Mouse (Mus musculus): ENCODE results near the gene Prickle2.

The Prickle2 gene

GRCm38 (mm10) chr6:92542402-92543101 lies 163.4 kb downstream of the Prickle2 start:
- in situ Hi-C loops (cut with MboI; ENCODE audit: low pct_unique_long_range_greater_than_20kb in 1 of 2, low sequenced_read_pairs in 2 of 2, unreplicated experiment in 1 of 2): no loop called here

DNA sequence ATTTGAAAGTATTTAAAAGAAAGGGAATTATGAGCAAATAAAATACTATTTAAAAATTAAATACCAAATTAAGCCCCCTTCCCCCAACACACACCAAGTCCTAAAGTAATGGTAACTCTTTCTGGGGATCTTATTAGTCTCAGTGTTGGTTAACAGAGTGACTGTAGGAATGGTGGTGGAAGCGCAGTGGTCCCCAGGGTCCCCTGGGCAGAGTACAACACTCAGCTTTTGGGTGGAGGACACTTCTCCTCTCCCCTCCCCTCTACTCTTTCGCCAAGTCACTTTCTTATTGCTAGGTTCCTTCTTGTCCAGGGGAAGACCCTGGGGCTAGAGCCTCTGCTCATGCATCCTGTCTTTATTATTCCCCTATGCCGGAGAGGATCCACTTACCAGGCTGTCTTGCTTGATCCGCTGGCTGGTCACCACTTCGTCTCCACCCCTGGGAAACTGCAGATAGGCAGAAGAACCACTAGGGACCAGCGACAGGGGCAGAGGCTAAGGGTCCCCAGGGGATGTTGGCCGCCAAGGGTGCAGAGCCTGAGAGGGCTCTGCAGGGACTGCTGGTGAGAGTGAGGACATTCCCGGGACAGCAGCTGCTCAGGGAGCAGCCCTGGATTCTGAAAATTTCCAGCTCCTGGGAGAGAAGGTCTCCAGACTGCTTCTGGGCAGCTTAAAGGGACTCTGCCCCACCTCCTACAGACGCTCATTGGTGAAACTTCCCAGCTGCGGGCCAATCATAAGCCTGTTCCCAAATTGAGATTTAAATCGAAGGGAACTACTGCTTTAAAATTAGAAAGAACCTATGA lies 171.5 kb downstream of the Prickle2 start:
- in situ Hi-C loops (cut with MboI; ENCODE audit: low pct_unique_long_range_greater_than_20kb in 1 of 2, low sequenced_read_pairs in 2 of 2, unreplicated experiment in 1 of 2): no loop called here

- in situ Hi-C loops (cut with MboI; ENCODE audit: low pct_unique_long_range_greater_than_20kb in 1 of 2, low sequenced_read_pairs in 2 of 2, unreplicated experiment in 1 of 2): no loop called here
These were observed 172.5 kb downstream of the Prickle2 start for GRCm38 (mm10) chr6:92533306-92534063.

- in situ Hi-C loops (cut with MboI; ENCODE audit: low pct_unique_long_range_greater_than_20kb in 1 of 2, low sequenced_read_pairs in 2 of 2, unreplicated experiment in 1 of 2): no loop called here
These were observed 173.1 kb downstream of the Prickle2 start for GRCm38 (mm10) chr6:92532896-92533295.

- in situ Hi-C loops (cut with MboI; ENCODE audit: low pct_unique_long_range_greater_than_20kb in 1 of 2, low sequenced_read_pairs in 2 of 2, unreplicated experiment in 1 of 2): no loop called here
These were observed 173.6 kb downstream of the Prickle2 start for GRCm38 (mm10) chr6:92532331-92532730.

- in situ Hi-C loops (cut with MboI; ENCODE audit: low pct_unique_long_range_greater_than_20kb in 1 of 2, low sequenced_read_pairs in 2 of 2, unreplicated experiment in 1 of 2): no loop called here
These were observed 179.7 kb downstream of the Prickle2 start for GRCm38 (mm10) chr6:92526212-92526611.

GRCm38 (mm10) chr6:92525646-92526045 lies 180.3 kb downstream of the Prickle2 start:
- in situ Hi-C loops (cut with MboI; ENCODE audit: low pct_unique_long_range_greater_than_20kb in 1 of 2, low sequenced_read_pairs in 2 of 2, unreplicated experiment in 1 of 2): no loop called here

- in situ Hi-C loops (cut with MboI; ENCODE audit: low pct_unique_long_range_greater_than_20kb in 1 of 2, low sequenced_read_pairs in 2 of 2, unreplicated experiment in 1 of 2): no loop called here
These were observed 184.4 kb downstream of the Prickle2 start for GRCm38 (mm10) chr6:92521526-92522075.

DNA sequence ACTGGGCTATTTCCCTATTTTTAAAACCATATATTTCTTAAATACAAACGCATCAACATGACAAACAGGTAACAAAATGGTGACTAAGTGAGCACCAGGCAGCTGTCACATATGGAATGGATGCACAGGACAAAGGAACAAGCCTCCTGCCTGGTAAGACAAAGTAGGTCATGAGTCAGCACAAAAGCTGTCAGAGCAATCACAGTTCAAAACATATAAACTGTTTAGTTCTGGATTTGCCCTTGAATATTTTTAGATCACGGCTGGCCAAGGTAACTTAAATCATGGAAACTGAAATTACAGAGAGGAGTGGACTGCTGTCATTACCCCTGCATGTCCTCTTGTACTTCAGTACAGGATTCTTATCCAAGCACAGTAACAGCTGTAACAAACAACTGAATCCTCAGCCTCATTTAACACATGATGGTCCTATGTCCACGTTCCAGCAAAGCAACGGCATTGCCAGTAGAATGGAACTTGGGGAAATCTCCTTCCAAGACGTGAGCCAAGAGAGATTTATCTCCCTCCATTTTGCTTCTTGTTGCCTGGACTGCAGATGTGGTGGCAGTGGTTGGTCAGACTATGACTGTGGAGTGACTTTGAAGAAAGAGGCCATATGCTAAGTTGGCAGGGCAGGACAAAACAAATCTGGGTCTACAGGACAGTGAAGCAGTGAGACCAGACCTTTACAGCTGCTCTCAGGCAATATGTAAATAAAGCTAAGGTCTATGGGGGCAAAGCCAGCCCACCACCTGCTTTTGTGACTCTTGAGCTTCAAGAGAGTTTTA lies 185.7 kb downstream of the Prickle2 start:
- in situ Hi-C loops (cut with MboI; ENCODE audit: low pct_unique_long_range_greater_than_20kb in 1 of 2, low sequenced_read_pairs in 2 of 2, unreplicated experiment in 1 of 2): no loop called here

GRCm38 (mm10) chr6:92518438-92518968 lies 187.5 kb downstream of the Prickle2 start:
- in situ Hi-C loops (cut with MboI; ENCODE audit: low pct_unique_long_range_greater_than_20kb in 1 of 2, low sequenced_read_pairs in 2 of 2, unreplicated experiment in 1 of 2): no loop called here

- in situ Hi-C loops (cut with MboI; ENCODE audit: low pct_unique_long_range_greater_than_20kb in 1 of 2, low sequenced_read_pairs in 2 of 2, unreplicated experiment in 1 of 2): no loop called here
These were observed 189.0 kb downstream of the Prickle2 start for GRCm38 (mm10) chr6:92517002-92517401.

GRCm38 (mm10) chr6:92512001-92512400 lies 194.0 kb downstream of the Prickle2 start:
- in situ Hi-C loops (cut with MboI; ENCODE audit: low pct_unique_long_range_greater_than_20kb in 1 of 2, low sequenced_read_pairs in 2 of 2, unreplicated experiment in 1 of 2): no loop called here

GRCm38 (mm10) chr6:92509712-92510111 lies 196.2 kb downstream of the Prickle2 start:
- in situ Hi-C loops (cut with MboI; ENCODE audit: low pct_unique_long_range_greater_than_20kb in 1 of 2, low sequenced_read_pairs in 2 of 2, unreplicated experiment in 1 of 2): no loop called here

GRCm38 (mm10) chr6:92506276-92506675 lies 199.7 kb downstream of the Prickle2 start:
- in situ Hi-C loops (cut with MboI; ENCODE audit: low pct_unique_long_range_greater_than_20kb in 1 of 2, low sequenced_read_pairs in 2 of 2, unreplicated experiment in 1 of 2): no loop called here

- in situ Hi-C loops (cut with MboI; ENCODE audit: low pct_unique_long_range_greater_than_20kb in 1 of 2, low sequenced_read_pairs in 2 of 2, unreplicated experiment in 1 of 2): no loop called here
These were observed 206.5 kb downstream of the Prickle2 start for GRCm38 (mm10) chr6:92499449-92499848.

GRCm38 (mm10) chr6:92498574-92498973 lies 207.4 kb downstream of the Prickle2 start:
- in situ Hi-C loops (cut with MboI; ENCODE audit: low pct_unique_long_range_greater_than_20kb in 1 of 2, low sequenced_read_pairs in 2 of 2, unreplicated experiment in 1 of 2): no loop called here

GRCm38 (mm10) chr6:92497279-92497678 lies 208.7 kb downstream of the Prickle2 start:
- in situ Hi-C loops (cut with MboI; ENCODE audit: low pct_unique_long_range_greater_than_20kb in 1 of 2, low sequenced_read_pairs in 2 of 2, unreplicated experiment in 1 of 2): no loop called here

- in situ Hi-C loops (cut with MboI; ENCODE audit: low pct_unique_long_range_greater_than_20kb in 1 of 2, low sequenced_read_pairs in 2 of 2, unreplicated experiment in 1 of 2): no loop called here
These were observed 210.5 kb downstream of the Prickle2 start for GRCm38 (mm10) chr6:92495500-92495899.
